Mouse (Mus musculus): ENCODE results near the gene Cpd. TPM values are rescaled to one million over a fixed set of nuclear protein-coding genes. Genes with fewer than 3 reads are reported as not detected.

Gene Cpd
- total RNA-seq, 2 experiments from 2014 or later = 53.7 to 59.6 TPM

DNA sequence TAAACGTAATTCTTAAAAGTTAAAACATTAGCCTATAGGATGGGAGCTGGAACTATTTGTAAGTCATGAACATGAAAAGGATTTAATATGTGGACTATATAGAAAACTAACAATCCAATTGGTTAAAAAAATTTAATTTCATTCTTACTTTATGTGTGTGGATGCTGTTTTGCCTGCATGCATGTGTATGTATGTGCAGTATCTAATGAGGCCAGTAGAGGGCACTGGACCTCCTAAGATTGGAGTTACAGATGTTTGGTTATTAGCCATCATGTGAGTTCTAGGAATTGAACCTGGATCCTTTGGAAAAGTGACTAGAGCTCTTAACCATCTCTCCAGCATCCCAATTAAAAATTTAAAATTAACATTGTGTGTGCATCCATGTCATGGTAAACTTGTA, 57.6 kb downstream of the Cpd start:
- peak; percentile 47 for DNase-seq

DNA sequence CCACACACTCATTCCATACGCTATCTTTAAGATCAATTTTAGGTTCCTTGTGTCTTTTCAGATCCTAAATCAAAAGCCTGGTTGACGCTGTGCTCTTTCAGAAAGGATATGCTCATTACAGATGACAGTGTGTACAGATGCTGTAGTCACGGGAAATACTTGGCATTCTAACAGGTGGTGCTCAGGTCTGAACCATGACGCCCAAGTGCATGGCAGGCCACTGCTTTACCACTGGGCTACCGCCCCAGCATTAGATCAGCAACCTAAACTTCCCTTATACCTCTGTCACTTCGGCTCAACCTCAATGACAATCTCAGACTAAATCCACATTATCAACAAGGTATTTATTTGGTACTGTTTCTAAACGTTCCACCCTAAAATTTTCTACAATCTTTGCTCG, 71.3 kb downstream of the Cpd start:
- no peak for DNase-seq

DNA sequence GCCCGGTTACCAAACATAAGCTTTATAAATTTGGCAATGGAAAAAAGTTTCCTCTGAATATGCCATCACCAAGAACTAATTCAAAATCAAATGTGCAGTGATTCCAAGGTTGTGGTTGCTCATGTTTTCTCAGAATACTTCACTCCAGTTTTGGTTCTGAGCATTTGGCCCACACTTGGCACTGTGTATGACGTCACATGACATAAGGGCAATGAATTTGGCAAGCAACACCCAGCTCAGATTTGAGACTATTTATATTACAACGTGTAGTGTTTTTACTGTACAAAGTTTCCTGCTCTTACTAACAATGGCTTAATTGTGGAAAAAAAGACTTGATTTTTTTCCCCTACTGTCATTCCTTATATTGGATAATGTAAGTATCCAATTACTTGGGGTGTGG, 73.0 kb downstream of the Cpd start:
- no peak for DNase-seq

DNA sequence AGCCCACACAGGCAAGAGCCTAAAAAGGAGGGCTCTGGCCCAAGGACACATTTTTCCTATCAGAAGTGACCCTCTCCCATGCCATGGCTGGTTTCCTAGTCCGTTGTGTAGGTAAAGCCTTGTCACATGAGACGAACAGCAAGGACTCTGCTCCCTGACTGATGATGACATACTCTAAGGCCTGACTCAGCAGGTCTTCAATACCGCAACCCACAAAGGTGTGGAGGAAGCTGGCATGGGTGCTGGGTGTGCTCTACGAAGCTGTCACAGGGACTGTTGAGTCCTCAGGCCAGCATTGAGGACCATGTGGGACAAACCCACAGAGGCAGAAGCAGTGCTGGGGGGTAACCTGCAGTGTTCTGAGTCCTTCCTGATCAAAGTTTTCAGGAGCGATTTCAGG, 76.3 kb downstream of the Cpd start:
- DNase-seq = no peak

DNA sequence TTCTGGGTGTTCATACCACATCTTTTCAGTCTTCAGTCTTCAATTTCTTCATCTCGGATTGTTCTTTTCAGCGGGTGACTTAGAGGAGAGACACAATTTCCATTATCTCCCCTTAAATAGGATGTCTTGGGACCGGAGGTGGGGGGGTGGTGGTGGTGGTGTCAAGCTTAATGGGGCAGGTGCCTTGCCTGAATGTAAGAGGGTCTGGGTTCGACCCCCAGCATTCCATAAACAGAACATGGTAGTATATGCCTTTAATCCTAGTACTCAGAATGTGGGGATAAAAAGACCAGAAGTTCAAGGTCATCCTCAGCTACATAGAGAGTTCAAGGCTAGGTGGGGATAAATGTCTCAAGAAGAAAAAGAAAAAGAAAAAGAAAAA, 83.1 kb downstream of the Cpd start:
- DNase-seq = no peak

DNA sequence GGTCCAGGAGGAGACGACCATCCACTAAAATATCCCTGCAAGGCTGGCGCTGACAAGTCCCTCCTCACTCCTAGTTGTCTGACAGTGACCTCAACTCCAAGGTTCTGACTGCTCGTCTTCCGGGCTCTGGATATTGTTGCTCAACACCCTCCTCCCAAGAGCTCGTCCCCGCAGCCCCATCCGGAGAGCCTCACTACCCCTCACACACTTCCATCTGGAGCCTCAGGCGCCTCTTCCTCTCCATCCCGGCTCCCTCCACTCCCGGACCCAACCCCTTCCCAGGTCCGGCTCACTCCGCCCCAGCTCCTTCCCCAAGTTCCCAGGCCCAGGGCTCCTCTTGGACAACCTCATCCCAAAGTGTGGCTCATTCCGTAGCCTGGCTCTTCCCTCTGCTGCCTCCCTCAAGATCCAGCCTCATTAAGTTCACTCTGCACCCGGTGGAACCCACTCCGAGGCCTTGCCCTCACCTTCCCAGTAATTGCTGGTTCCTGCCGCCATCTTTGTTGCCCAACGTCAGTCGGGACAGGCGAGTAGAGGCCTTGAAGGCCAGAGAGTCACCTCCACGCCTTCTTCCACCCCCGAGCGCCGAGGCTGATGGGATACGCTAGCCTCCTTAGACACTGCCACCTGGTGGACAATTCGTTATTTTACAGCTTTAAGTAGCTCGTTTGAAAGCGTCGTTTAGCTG, 83.6 kb downstream of the Cpd start, which contains the start of gene Gosr1:
Gosr1 (minus strand) TSS at position 527 of the 688 bp plus-strand sequence.
- peak; percentile 82 for DNase-seq

DNA sequence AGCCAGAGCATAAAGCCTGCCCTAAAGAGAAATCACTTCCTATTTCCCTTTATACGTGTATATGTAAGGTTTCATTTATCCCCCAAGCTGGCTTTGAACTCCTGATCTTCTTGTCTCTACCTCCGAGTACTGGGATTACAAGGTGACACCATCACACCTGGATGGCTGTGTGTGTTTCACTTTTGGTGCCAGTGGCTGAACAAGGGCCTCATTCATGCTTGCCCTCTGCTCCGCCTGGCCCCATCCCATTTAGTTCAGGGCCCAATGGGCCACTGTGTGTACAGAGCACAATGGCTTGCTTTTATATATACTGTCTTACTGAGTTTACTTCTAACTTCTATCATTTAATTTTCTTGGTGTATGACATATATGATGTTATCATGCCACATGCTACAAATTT, 94.5 kb downstream of the Cpd start:
- DNase-seq = no peak

DNA sequence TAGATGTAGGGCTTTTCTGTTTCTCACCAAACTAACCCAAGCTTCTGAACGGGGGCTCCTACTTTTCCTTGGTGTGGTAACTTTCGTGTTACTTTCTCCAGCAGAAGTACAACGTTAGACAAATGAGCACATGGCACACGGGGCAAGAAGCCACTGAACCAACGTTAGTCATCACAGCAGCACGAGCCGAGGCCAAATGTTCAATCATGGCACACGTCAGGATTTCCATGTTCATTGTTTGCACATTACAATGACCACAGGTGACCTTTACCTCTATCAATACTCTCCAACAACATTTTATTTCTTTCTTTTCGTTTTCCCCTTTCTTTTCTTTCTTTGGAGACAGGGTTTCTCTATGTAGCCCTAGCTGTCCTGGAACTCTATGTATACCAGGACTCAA, 98.0 kb downstream of the Cpd start:
- no peak for DNase-seq

DNA sequence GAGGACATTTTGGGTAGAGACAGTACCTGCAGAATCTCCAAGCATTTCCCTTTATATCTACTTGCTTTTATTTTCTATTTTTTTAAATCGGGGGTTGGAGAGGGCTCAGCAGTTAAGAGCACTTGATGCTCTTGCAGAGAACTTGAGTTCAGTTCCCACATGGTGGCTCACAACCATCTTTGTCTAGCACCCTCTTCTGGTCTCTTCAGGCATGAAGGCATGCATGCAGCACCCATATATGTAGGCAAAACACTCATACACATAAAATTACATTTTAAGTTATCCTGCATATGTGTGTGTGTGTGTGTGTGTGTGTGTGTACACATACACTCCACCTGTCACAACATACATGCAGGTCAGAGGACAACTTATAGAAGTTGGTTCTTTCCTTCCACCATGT, 100.9 kb downstream of the Cpd start:
- no peak for DNase-seq

DNA sequence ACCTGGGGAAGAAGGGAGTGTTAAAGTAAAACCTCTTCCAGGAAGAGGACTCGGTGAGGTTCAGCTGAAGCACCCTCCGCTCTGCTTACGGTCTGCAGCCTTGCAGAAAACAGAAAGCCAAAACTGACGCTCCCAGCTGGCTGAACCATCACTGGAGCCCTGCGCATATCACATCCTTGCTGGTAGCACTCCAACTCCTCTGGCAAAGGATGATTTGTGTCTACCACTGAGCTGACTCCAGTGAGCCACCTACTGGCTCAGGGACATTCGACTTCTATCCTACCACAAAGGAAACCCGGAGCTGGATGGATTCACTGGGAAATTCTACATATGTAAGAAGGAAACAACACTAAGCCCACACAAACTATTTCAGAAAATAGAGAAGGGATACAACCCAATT, 102.3 kb downstream of the Cpd start:
- peak; percentile 40 for DNase-seq

DNA sequence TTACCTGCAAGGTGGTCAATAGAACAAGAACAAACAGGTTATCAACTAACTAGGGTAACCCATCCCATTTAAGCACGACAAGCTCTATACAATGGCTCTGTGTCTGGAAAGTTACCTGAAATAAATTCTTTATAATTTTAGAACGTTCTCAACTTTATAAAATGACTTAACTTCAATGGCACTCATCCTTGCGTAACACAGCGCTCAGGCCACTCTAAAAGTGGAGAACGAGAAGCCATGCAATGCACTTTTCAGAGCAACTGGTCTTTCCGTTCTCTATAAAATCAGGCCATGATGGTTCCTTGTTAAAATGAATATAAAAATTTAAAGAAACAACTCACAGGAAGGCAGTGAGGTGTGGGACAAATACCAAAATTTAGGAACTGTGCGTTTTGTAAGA, 104.3 kb downstream of the Cpd start:
- no peak for DNase-seq

DNA sequence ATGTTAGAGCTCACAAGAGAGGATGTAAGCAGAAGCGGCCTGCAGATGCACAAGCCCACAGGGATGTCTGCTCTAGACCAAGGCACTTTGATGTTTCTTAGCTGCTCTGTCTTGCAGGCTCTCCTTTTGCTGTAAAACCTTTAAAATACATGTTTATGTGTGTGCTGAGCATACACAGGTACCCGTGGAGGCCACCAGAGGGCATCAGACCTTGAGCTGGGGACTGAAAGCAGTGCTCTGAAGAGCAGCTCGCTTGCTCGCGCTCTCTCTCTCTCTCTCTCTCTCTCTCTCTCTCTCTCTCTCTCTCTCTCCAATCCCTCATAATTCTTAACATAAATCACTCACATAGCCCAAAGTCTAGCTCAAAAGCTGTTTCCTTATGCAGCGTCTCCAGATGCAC, 107.7 kb downstream of the Cpd start:
- DNase-seq = peak; percentile 18

DNA sequence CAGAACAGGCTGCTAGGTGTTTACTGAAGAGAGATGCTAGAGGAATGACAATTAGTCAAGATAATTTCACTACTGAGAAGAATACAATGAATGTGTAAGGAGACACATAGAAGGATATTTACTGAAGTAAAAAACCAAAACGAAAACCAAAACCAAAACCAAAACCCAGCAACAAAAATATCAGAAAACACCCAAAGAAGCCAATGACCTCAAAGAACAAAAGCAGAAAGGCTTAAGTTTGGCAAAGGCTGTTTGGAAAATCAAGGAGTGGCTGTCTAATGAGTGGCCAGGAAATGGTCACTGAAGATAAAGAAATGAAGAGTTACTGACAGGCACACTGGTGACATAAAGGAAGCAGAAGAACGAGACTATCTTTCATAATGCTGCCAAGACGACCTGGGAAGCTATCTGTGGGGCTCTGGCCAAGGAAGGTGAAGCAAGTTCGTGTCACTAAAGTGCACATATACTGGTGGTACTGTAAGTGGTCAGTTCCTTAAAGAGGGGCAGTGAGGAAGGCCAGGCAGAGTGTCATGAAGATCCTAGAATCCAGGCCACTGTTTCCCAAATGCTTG, 111.0 kb downstream of the Cpd start:
- DNase-seq = no peak

DNA sequence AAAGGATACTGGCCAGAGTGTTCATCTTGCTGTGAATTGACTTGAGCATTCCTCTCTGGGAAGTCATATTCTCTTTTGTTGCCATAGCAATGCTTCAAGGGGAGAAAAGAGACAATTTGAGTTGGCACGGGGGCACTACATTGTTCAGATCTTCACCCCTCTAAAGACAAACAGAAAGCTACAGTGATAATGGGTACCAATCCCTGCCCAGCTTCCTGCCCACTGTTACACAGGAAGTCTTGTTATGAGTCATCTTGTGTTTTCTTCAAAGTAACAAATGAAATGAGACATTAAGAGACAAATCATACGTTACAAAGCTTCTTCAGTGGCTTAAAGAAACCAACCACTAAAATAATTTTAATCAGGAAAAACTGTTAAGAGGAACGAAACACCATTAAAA, 112.3 kb downstream of the Cpd start:
- no peak for DNase-seq

DNA sequence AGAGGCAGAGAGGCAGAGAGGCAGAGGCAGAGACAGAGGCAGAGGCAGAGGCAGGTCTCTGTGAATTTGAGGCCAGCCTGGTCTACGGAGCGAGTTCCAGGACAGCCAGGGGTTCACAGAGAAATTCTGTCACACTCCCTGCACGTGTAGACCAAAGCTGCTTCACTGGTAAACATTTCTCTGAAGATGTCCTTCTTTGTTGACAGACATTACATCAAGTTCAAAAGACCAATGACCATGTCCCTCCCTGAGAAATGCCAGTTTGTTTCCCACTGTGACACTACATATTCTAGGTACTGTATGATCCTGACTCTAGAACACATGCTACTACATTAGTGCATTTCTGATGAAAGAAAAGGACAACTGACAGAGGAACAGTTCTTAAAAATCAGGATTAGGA, 116.2 kb downstream of the Cpd start:
- DNase-seq = no peak

Other genes with a start within 250 kb of the Cpd start
- gene Abr, start 224.7 kb downstream of the Cpd start, total RNA-seq (2021) = 10 to 100 TPM; 23.9 to 27.0 TPM
- not detected for gene Bhlha9, start 174.5 kb downstream of the Cpd start, total RNA-seq (2021)
- gene Trarg1, start 167.2 kb downstream of the Cpd start, total RNA-seq (2021) = 1 to 10 TPM; 2.0 to 2.1 TPM
- gene Gosr1, start 83.4 kb downstream of the Cpd start, total RNA-seq (2021) = 10 to 100 TPM; 24.6 to 29.8 TPM
- gene Tmigd1, start 55.1 kb upstream of the Cpd start, total RNA-seq (2021) = under 1 TPM; 0.41 to 0.52 TPM
- 10 to 100 TPM; 59.2 to 63.5 TPM for gene Blmh, start 77.8 kb upstream of the Cpd start, total RNA-seq (2021)
- gene Slc6a4, start 151.6 kb upstream of the Cpd start, total RNA-seq (2021) = 1 to 10 TPM in 1 of 2 experiments, under 1 TPM in 1; 0.79 to 1.2 TPM
- gene Nsrp1, start 231.4 kb upstream of the Cpd start, total RNA-seq (2021) = 10 to 100 TPM; 12.4 to 18.0 TPM